In the genomic region with DNA sequence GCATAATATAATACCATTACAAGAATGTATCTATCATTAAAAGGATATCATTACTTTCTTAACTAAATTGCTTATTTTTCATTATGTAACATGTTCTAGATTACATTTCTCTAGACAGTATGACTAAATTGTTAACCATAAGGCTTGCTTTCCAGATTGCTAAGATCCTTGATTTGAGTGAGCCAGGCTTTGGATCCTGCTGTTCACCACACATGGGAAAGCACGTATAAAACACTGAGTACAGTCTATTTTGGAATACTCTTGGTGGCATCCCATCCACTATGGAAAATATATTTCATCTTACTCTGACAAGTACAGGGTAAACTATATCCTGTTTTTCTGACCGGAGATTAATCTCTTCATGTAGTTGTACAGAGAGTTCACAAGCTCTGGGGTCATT, we compare ENCODE assay signal across 23 mouse cellular contexts.
"Had no signal": no experiment of that assay in that cellular context is flagged by ENCODE, and none has a peak within 500 bp of the region (broad histone marks: within the 10 kb centered on the region; RNA-seq: fewer than 3 reads in every experiment).

No protein-coding gene starts in this region.

- H3K9ac ChIP-seq: limb, embryonic 12.5 days; limb, embryonic 15.5 days; liver, embryonic 14.5 days; liver, postnatal 0 days; lung, embryonic 14.5 days; midbrain, embryonic 12.5 days; midbrain, embryonic 15.5 days; neural tube, embryonic 12.5 days; neural tube, embryonic 15.5 days had no signal

- H3K27ac ChIP-seq: limb, embryonic 12.5 days; limb, embryonic 15.5 days; liver, embryonic 14.5 days; macrophage; midbrain, embryonic 12.5 days; midbrain, embryonic 15.5 days; neural tube, embryonic 12.5 days; neural tube, embryonic 15.5 days; stomach, postnatal 0 days had no signal

- H3K4me3 ChIP-seq: limb, embryonic 12.5 days; limb, embryonic 15.5 days; midbrain, embryonic 12.5 days; midbrain, embryonic 15.5 days; neural tube, embryonic 12.5 days; neural tube, embryonic 15.5 days had no signal

- H3K4me2 ChIP-seq: limb, embryonic 12.5 days; limb, embryonic 15.5 days; liver, embryonic 11.5 days; lung, embryonic 14.5 days; midbrain, embryonic 12.5 days; midbrain, embryonic 15.5 days; neural tube, embryonic 12.5 days; neural tube, embryonic 15.5 days had no signal

- H3K4me1 ChIP-seq: limb, embryonic 12.5 days; limb, embryonic 15.5 days; midbrain, embryonic 12.5 days; midbrain, embryonic 15.5 days; neural tube, embryonic 12.5 days; neural tube, embryonic 15.5 days had no signal

- H3K27me3 ChIP-seq: limb, embryonic 12.5 days; limb, embryonic 15.5 days; midbrain, embryonic 12.5 days; midbrain, embryonic 15.5 days; neural tube, embryonic 12.5 days; neural tube, embryonic 15.5 days had no signal

- H3K9me3 ChIP-seq: limb, embryonic 12.5 days; limb, embryonic 15.5 days; midbrain, embryonic 12.5 days; midbrain, embryonic 15.5 days; neural tube, embryonic 12.5 days; neural tube, embryonic 15.5 days had no signal

- H3K36me3 ChIP-seq: limb, embryonic 12.5 days; limb, embryonic 15.5 days; midbrain, embryonic 12.5 days; midbrain, embryonic 15.5 days; neural tube, embryonic 12.5 days; neural tube, embryonic 15.5 days had no signal

- ATAC-seq: intestine, embryonic 16.5 days; liver, postnatal 0 days; lung, postnatal 0 days; midbrain, embryonic 15.5 days had no signal

- DNase-seq: kidney, adult 18-20 months; kidney, adult 9 months; kidney, postnatal 14 days; kidney, postnatal 4 days; left cerebral cortex, postnatal 4 days; liver, postnatal 0 days; lung, embryonic 14.5 days; right cerebral cortex, adult 18-20 months; right cerebral cortex, postnatal 14 days; right cerebral cortex, postnatal 4 days; thymus, postnatal 25 days had no signal
